ENCODE assay signal across 14 mouse cellular contexts in genomic region chr6:50775637-50776036, GRCm38 (mm10).
DNase-seq lines count a peak whose midpoint lies in the region; ATAC-seq lines count a peak whose summit lies in the region.
"Had no signal": no experiment of that assay in that cellular context is flagged by ENCODE, and none has a peak within 500 bp of the region (broad histone marks: within the 10 kb centered on the region; RNA-seq: fewer than 3 reads in every experiment).

No protein-coding gene starts in this region.

- no peaks in the 10 kb centered on the region; the same call in 1 of the 2 replicates for H3K27me3 ChIP-seq in embryonic facial prominence, embryonic 10.5 days (replicated peaks; ENCODE audit: low read depth, poor library complexity, severe bottlenecking)
- H3K27me3 ChIP-seq in hindbrain, embryonic 12.5 days = no peaks in the 10 kb centered on the region
- no peaks in the 10 kb centered on the region for H3K27me3 ChIP-seq in midbrain, embryonic 15.5 days (replicated peaks)
- H3K27me3 ChIP-seq: intestine, embryonic 15.5 days; stomach, embryonic 15.5 days had no signal

- peak overlapping the region; percentile 79 for H3K27ac ChIP-seq in embryonic facial prominence, embryonic 10.5 days (replicated peaks)
- H3K27ac ChIP-seq in hindbrain, embryonic 12.5 days = peak overlapping the region; percentile 97
- H3K27ac ChIP-seq in midbrain, embryonic 15.5 days = peak overlapping the region; percentile 94
- H3K27ac ChIP-seq: intestine, embryonic 15.5 days; stomach, embryonic 15.5 days had no signal

- peak overlapping the region; percentile 18; the same call in 1 of the 2 replicates for H3K9ac ChIP-seq in hindbrain, embryonic 12.5 days
- no peak overlapping the region for H3K9ac ChIP-seq in midbrain, embryonic 15.5 days
- H3K9ac ChIP-seq: intestine, embryonic 15.5 days; stomach, embryonic 15.5 days had no signal

- 87% methylated on average over 4 of the region's 4 CpGs for WGBS in embryonic facial prominence, embryonic 10.5 days
- 55% methylated on average over 4 of the region's 4 CpGs for WGBS in hindbrain, embryonic 12.5 days
- 38% methylated on average over 4 of the region's 4 CpGs for WGBS in midbrain, embryonic 15.5 days

- no peaks in the 10 kb centered on the region for H3K36me3 ChIP-seq in embryonic facial prominence, embryonic 10.5 days (replicated peaks)
- no peaks in the 10 kb centered on the region for H3K36me3 ChIP-seq in hindbrain, embryonic 12.5 days
- H3K36me3 ChIP-seq in midbrain, embryonic 15.5 days (replicated peaks) = no peaks in the 10 kb centered on the region
- H3K36me3 ChIP-seq: intestine, embryonic 15.5 days; stomach, embryonic 15.5 days had no signal

- DNase-seq in brain, adult 2 months (ENCODE audit: low read depth, low spot score) = peak; percentile 27
- DNase-seq in embryonic facial prominence, embryonic 10.5 days (ENCODE audit: low spot score) = no peak
- DNase-seq in spleen, postnatal 14 days (ENCODE audit: low spot score in 2 of 2) = no peak
- DNase-seq in spleen, adult 18-20 months = no peak
- no peak for DNase-seq in frontal cortex, postnatal 25 days (ENCODE audit: low spot score in 2 of 2)
- DNase-seq: cerebellum, postnatal 14 days; kidney, postnatal 25 days; right cerebral cortex, postnatal 4 days; thymus, postnatal 25 days had no signal

- no peak for ATAC-seq in hindbrain, embryonic 12.5 days (ENCODE audit: low FRiP score)
- ATAC-seq in midbrain, embryonic 15.5 days (replicated peaks) = no peak
- ATAC-seq: CD4-positive, CD25-positive, alpha-beta regulatory T cell, adult 4 months; intestine, embryonic 15.5 days had no signal

- no peaks in the 10 kb centered on the region for H3K9me3 ChIP-seq in embryonic facial prominence, embryonic 10.5 days
- no peaks in the 10 kb centered on the region for H3K9me3 ChIP-seq in hindbrain, embryonic 12.5 days (replicated peaks)
- no peaks in the 10 kb centered on the region for H3K9me3 ChIP-seq in midbrain, embryonic 15.5 days
- H3K9me3 ChIP-seq: intestine, embryonic 15.5 days; stomach, embryonic 15.5 days had no signal

- peaks cover 34% of the 10 kb centered on the region for H3K4me1 ChIP-seq in embryonic facial prominence, embryonic 10.5 days
- peaks cover 34% of the 10 kb centered on the region for H3K4me1 ChIP-seq in hindbrain, embryonic 12.5 days
- peaks cover 36% of the 10 kb centered on the region for H3K4me1 ChIP-seq in midbrain, embryonic 15.5 days

- no peak overlapping the region for H3K4me3 ChIP-seq in embryonic facial prominence, embryonic 10.5 days
- no peak overlapping the region for H3K4me3 ChIP-seq in hindbrain, embryonic 12.5 days
- H3K4me3 ChIP-seq in midbrain, embryonic 15.5 days = no peak overlapping the region
- H3K4me3 ChIP-seq: intestine, embryonic 15.5 days; stomach, embryonic 15.5 days had no signal

- H3K4me2 ChIP-seq in hindbrain, embryonic 12.5 days (replicated peaks) = peak overlapping the region; percentile 37; the same call in 1 of the 2 replicates
- H3K4me2 ChIP-seq in midbrain, embryonic 15.5 days = 0 out of 2 replicates have a peak overlapping the region, but pooled peaks have one; percentile 0
- H3K4me2 ChIP-seq: intestine, embryonic 15.5 days; stomach, embryonic 15.5 days had no signal
